Mouse (Mus musculus) frontal cortex, adult 2 months (tissue): ENCODE measurements at regions not wholly inside any gene's neighbourhood (a gene's known extent, or its start where the extent isn't known, plus 50 kb on each side); places are given as distances from the start of the nearest gene placed in this dataset.

Experiments
- DNase-seq, 2 experiments: peaks; one replicate each; pipeline ENCODE4 v3.0.0; 2022; ENCODE audit warnings: low spot score in 1 of 2; ENCODE audit errors: extremely low spot score in 1 of 2

DNA sequence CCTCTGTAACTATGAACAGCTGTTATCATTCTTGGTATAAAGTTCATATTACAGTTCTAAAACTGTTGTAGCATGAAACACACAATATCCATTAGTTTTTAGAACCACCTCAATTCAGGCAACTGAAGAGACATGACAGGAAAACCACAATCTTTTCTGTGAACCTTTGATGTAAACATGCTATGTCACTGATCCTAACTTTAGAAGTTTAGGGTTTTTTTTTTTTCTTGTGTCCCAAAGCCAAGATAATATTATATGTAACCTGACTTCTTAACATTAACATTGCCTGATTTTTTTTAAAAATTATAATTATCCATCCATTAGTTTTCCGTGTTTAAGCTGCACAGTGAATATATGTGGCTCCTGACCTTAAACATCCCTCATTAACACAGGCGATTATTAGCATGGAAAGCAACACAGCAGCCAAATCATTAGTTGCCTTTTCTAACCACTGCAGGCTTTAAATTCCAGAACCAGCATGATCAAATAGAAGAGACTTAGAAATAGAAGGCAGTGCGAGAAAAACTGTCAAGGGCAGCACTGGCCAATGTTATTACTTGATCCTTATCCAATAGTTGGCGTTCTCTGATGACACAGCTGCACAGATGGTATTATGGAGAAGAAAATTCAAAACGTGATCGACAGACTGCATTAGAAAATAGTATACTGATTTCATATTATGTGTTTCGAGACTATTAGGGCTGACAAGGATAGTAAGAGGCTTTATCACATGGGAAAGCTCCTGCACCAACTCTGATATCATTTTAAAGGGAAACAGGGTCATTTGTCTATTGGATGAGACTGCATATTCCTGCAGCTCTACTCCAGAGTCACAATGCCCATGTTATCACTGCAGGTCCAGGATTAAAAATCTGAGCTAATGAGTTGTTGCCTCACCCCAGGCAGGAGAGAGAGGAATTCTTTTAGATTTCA lies 321.7 kb upstream of the Clec14a start:
- DNase-seq = no peak

DNA sequence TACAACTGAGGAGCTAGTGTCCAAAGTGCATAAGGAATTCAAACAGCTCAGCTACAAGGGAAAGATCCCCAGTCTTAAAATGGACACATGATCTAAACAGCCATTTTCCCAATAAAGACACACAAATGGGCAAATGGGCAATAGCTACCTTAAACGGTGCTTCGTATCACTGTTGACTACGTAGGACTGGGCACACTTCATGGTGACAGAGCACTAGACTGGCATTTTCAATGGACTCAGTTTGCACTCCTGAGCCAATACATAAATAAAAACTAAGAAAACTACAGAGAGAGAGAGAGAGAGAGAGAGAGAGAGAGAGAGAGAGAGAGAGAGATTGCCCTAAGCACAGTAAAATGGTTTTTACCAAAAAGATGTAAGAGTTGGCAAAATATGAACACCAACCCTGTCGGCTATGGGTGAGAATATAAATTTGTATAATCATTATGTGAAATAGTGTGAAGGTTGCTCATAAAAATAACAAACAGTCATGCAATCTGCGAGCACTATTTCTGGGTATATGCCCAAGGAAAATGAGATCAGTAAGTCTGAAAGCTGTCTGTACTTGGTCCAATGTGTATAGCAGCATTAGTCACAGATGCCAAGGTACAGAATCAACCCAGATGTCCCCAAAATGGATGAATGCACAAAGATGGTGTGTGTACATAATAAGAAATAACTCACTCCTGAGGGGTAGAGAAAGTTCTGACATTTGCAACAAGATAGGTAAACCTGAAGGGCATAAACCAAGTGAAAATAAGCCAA lies 312.9 kb upstream of the Clec14a start:
- peak in 1 of 2 experiments; percentile 7 for DNase-seq

DNA sequence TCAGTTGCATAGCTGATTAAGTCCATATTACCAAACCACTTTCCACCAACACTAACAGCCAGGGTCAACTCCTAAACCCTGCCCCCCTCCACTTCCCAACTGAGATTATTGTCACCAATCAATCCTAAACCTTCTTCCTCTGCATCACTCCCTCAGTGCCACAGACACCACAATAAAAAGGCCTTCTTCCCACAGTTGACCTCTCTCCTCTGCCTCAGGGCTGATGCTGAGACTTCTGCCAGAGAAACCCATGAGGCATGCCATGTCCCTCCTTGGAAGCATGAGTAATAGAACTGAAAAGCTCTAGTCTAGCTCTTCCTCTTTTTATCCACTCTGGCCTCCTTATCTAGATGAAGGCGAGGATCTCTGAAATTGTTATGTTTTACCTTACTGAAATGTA lies 300.0 kb upstream of the Clec14a start:
- DNase-seq = no peak

DNA sequence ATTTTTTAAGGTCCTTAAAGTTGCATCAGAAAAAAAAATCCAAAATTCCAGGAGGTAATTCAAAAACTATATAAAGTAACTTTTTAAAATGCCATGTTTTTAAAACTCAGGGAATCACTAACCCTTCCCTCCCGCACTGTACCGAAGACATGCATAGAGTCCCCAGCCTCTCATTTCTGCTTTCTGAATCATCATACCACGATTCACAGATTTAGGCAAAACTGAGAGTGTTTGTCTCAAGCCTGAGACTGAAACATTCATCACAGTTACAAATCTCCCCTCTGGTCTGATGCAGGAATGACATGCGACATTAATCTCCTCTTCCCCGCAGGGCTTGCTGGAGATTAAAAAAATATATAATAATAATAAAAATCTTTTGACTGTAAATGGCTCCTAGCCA lies 291.8 kb upstream of the Clec14a start:
- no peak for DNase-seq

GRCm38 (mm10) chr12:58559833-58560232 lies 290.7 kb upstream of the Clec14a start:
- no peak for DNase-seq

DNA sequence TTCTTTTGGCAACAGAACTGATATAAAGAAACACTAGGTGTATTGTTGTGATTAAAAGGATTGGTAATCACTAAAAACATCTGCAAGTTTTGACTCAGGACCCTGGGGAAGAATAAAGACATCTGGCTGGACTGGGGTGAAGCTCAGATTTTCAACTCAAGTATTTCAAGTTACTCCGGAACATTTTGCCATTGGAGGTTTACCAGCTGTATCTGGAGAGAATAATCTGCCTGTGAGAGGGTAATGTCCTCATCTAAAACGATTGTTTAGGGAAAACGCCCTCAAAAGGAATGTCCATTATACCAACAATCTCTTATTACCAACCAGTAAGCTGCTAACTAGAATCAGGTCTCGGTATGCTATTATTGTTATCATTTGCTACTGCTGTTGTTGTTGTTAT lies 288.2 kb upstream of the Clec14a start:
- DNase-seq = no peak

DNA sequence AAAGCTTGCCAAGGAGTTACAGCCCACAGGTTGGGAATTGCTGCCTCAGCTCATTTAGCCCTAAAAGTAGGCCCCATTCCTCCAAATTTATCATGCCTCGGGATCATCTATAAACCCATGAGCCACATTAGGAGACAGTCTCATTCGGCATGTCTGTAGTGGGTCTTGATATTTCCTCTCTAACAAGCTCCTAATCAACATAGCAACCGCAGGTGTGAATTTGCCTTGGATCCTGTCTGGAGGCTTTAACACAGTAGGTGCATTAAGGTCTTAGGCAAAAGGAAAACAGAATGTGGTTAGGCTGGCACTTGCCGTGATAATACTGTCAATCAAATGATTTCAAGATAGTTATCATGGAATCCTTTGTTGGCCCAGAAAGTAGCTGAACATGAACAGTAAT lies 287.7 kb upstream of the Clec14a start:
- no peak for DNase-seq

GRCm38 (mm10) chr12:58556060-58556459 lies 287.0 kb upstream of the Clec14a start:
- peak in 1 of 2 experiments; percentile 14 for DNase-seq

- no peak for DNase-seq
These were observed 282.0 kb upstream of the Clec14a start for GRCm38 (mm10) chr12:58550859-58551761.

DNA sequence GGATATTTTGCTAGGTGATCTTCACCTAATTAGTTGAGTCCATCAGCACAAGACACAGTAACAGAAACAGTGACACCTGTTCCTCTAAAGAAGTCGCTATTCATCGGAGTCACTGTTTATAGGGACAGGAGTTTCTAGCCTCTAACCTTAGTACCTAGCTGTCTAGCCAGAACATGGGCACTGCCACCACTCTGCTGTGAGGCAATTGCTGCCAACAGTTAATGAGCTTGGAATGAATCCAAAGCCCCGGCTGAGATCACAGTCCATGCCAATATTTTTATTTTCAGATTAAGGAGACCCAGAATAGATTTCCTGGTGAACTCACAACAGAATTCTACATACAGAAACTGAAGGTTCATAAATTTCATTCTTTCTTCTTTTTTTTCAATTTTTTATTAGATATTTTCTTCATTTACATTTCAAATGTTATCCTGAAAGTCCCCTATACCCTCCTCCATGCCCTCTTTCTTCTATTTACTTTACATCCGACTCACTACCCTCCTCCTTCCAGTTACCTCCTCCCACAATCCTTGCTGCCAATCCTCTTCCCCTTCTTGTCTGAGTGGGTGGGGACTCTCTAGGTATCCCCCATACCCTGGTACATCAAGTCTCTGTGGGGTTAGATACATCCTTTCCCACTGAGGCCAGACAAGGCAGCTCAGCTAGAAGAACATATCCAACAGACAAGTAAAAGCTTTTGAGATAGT lies 276.9 kb upstream of the Clec14a start:
- DNase-seq = peak in 1 of 2 experiments; percentile 40

- DNase-seq = peak in 1 of 2 experiments; percentile 11
These were observed 275.8 kb upstream of the Clec14a start for GRCm38 (mm10) chr12:58544862-58545261.

- no peak for DNase-seq
These were observed 269.2 kb upstream of the Clec14a start for GRCm38 (mm10) chr12:58538305-58538719.

- no peak for DNase-seq
These were observed 268.7 kb upstream of the Clec14a start for GRCm38 (mm10) chr12:58537833-58538232.

GRCm38 (mm10) chr12:58536381-58536992 lies 267.4 kb upstream of the Clec14a start:
- no peak for DNase-seq

GRCm38 (mm10) chr12:58530306-58530705 lies 261.2 kb upstream of the Clec14a start:
- DNase-seq = no peak

DNA sequence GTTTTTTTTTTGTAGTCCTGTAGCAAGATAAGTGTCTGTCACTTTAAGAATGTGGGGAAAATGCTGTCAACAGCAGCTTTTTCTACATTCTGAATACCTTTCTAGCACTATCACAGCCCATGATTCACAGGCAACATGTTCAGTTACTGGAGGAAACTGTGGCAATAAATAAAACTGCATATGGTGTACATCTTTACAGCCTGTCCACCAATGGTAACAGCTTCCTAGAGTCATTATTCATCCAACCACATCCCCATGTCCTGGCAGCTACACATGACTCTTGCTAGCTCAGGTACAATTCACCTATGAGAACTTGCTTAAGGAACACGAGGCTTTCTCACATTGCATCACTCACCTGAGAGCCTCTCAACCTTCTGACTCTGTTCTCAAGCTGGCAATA lies 247.7 kb upstream of the Clec14a start:
- DNase-seq = no peak

- peak; percentile 57 to 74 for DNase-seq
These were observed 244.9 kb upstream of the Clec14a start for GRCm38 (mm10) chr12:58513951-58514350.

DNA sequence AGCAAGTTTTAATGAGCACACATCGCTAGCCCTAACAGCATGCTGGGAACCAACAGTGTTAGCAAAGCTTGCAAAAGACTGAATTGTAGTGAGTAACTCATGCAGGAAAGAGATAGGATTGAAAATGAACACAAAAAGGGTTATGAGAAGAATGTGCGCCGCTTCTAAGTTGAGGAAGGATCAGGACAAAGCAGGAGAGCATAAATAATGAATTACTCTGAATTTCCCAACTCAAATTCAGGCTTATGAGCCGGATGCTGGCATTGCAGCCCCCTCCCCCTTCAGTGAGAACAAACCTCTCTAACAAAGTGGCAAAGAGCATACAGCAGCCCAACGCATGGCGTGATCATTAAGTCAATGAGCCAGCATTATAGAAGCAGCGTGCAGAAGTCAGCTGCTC lies 243.6 kb upstream of the Clec14a start:
- DNase-seq = no peak

DNA sequence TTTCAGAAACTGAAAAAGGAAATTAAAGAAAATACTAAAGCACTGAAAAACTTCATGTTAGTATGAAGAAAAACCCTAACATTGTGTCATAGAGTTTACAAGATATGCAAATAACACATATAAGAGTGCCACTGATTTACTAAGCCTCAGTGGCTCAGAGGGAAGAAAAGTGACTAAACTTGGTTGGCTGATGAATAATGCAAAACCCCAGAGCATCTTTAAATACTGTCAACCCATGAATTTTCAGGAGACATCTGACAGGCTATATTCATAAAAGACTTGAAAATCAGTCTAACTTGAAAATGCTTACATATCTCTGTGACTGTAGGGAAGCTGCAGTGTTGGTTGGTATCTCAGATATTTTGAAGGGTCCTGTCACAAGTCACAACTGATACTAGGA lies 235.2 kb upstream of the Clec14a start:
- DNase-seq = peak in 1 of 2 experiments; percentile 25

DNA sequence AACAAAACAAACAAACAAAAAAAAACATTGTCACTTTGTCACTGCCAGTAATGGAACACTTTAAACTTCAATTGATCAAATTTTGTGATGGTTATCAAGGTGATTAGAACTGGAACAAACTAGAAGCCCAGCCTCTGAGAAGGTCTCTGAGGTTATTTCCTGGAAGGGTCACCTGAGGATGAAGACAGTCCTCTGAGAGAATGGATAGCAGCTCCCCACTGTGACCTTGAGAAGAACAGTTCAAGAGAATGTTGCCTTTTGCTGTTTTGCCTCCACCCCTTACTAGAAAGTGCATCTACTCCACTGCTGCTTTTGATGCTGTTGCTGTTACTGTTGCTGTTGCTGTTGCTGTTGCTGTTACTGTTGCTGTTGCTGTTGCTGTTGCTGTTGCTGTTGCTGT lies 205.1 kb upstream of the Clec14a start:
- no peak for DNase-seq
